Mouse (Mus musculus): ENCODE data around the gene Pxk. TPM values are rescaled to one million over a fixed set of nuclear protein-coding genes. Genes with fewer than 3 reads are reported as not detected.
A peak's percentile ranks its signal among the peaks of the same experiment; 100 is the strongest.

Pxk gene
- total RNA-seq (2014; rRNA removed) (34.0 and 36.0 TPM in 2 replicates), polyA plus RNA-seq (2015; fragmentation: Nextera tagmentation; extraction: Ambion mirVana) (38.6 and 45.1 TPM in 2 replicates)

- Histone ChIP-seq H3K27ac (ENCODE audit: low read depth, low read length) (peak within 1 kb of the TSS; percentile 84), H3K9me3 (ENCODE audit: low read length) (no peaks in the 10 kb centered on the region), H3K4me2 (ENCODE audit: low read depth) (peak within 1 kb of the TSS; percentile 64), H3K36me3 (ENCODE audit: insufficient read depth) (no peaks in the 10 kb centered on the region), H3K4me1 (ENCODE audit: insufficient read depth) (peaks cover 9% of the 10 kb centered on the region; the same call in 1 of the 2 replicates), H3K4me3 (ENCODE audit: low read depth, low read length) (peak within 1 kb of the TSS; percentile 86), H3K27me3 (ENCODE audit: insufficient read depth, low read length) (no peaks in the 10 kb centered on the region), H3K9ac (peak within 1 kb of the TSS; percentile 75)
- ATAC-seq = peak; percentile 96
- DNase-seq = peak; percentile 89
- WGBS = 1% methylated on average over 68 of the region's 89 CpGs
- TF ChIP-seq CTCF (IDR thresholded peaks at IDR 0.05; ENCODE audit: low read depth) = no peak
Measured at GRCm38 (mm10) chr14:8097978-8098686, at the start of gene Pxk. Gene Pxk, plus strand, starts transcription at chr14:8098211.

- H3K4me3 ChIP-seq (ENCODE audit: low read depth, low read length) = no peak overlapping the region
- WGBS = 93% methylated on average over 10 of the region's 10 CpGs
- no peak overlapping the region for H3K27ac ChIP-seq (ENCODE audit: low read depth, low read length)
- no peak overlapping the region for H3K9ac ChIP-seq
- no peak overlapping the region for H3K4me2 ChIP-seq (ENCODE audit: low read depth)
- no peak for TF ChIP-seq CTCF (IDR thresholded peaks at IDR 0.05; ENCODE audit: low read depth)
- no peaks in the 10 kb centered on the region for H3K4me1 ChIP-seq (ENCODE audit: insufficient read depth)
- DNase-seq (no peak), ATAC-seq (no peak)
- H3K27me3 ChIP-seq (ENCODE audit: insufficient read depth, low read length) = no peaks in the 10 kb centered on the region
- peaks cover 48% of the 10 kb centered on the region for H3K36me3 ChIP-seq (ENCODE audit: insufficient read depth)
- no peaks in the 10 kb centered on the region for H3K9me3 ChIP-seq (ENCODE audit: low read length)
Measured at GRCm38 (mm10) chr14:8049334-8049733, 48.7 kb upstream of the Pxk start.

- Histone ChIP-seq H3K27ac (ENCODE audit: low read depth, low read length) (no peak overlapping the region), H3K9me3 (ENCODE audit: low read length) (no peaks in the 10 kb centered on the region), H3K9ac (no peak overlapping the region), H3K27me3 (ENCODE audit: insufficient read depth, low read length) (no peaks in the 10 kb centered on the region), H3K4me1 (ENCODE audit: insufficient read depth) (no peaks in the 10 kb centered on the region), H3K4me2 (ENCODE audit: low read depth) (no peak overlapping the region), H3K36me3 (ENCODE audit: insufficient read depth) (peaks cover 52% of the 10 kb centered on the region), H3K4me3 (ENCODE audit: low read depth, low read length) (no peak overlapping the region)
- DNase-seq = no peak
- no peak for TF ChIP-seq CTCF (IDR thresholded peaks at IDR 0.05; ENCODE audit: low read depth)
- WGBS = 80% methylated on average over 2 of the region's 2 CpGs
- no peak for ATAC-seq
Measured at GRCm38 (mm10) chr14:8051869-8052268, 46.1 kb upstream of the Pxk start.

GRCm38 (mm10) chr14:8052661-8053060 is 45.4 kb upstream of the Pxk start:
- Histone ChIP-seq H3K36me3 (ENCODE audit: insufficient read depth) (peaks cover 46% of the 10 kb centered on the region), H3K27me3 (ENCODE audit: insufficient read depth, low read length) (no peaks in the 10 kb centered on the region), H3K4me1 (ENCODE audit: insufficient read depth) (no peaks in the 10 kb centered on the region), H3K9me3 (ENCODE audit: low read length) (no peaks in the 10 kb centered on the region), H3K4me3 (ENCODE audit: low read depth, low read length) (no peak overlapping the region), H3K27ac (ENCODE audit: low read depth, low read length) (no peak overlapping the region), H3K4me2 (ENCODE audit: low read depth) (no peak overlapping the region), H3K9ac (no peak overlapping the region)
- TF ChIP-seq CTCF (IDR thresholded peaks at IDR 0.05; ENCODE audit: low read depth) = no peak
- WGBS = 99% methylated on average over 7 of the region's 7 CpGs
- DNase-seq (no peak), ATAC-seq (no peak)

GRCm38 (mm10) chr14:8054310-8055102 is 43.5 kb upstream of the Pxk start:
- ATAC-seq (peak; percentile 36; the same call in 1 of the 2 replicates), DNase-seq (no peak)
- no peak overlapping the region for H3K4me3 ChIP-seq (ENCODE audit: low read depth, low read length)
- peaks cover 34% of the 10 kb centered on the region for H3K36me3 ChIP-seq (ENCODE audit: insufficient read depth)
- no peaks in the 10 kb centered on the region for H3K9me3 ChIP-seq (ENCODE audit: low read length)
- no peaks in the 10 kb centered on the region for H3K4me1 ChIP-seq (ENCODE audit: insufficient read depth)
- no peak overlapping the region for H3K4me2 ChIP-seq (ENCODE audit: low read depth)
- H3K27me3 ChIP-seq (ENCODE audit: insufficient read depth, low read length) = no peaks in the 10 kb centered on the region
- TF ChIP-seq CTCF (IDR thresholded peaks at IDR 0.05; ENCODE audit: low read depth) = no peak
- no peak overlapping the region for H3K27ac ChIP-seq (ENCODE audit: low read depth, low read length)
- WGBS = 31% methylated on average over 17 of the region's 17 CpGs
- no peak overlapping the region for H3K9ac ChIP-seq

GRCm38 (mm10) chr14:8056076-8056475 is 41.9 kb upstream of the Pxk start:
- Histone ChIP-seq H3K36me3 (ENCODE audit: insufficient read depth) (peaks cover 20% of the 10 kb centered on the region), H3K27ac (ENCODE audit: low read depth, low read length) (no peak overlapping the region), H3K4me1 (ENCODE audit: insufficient read depth) (no peaks in the 10 kb centered on the region), H3K4me3 (ENCODE audit: low read depth, low read length) (no peak overlapping the region), H3K4me2 (ENCODE audit: low read depth) (no peak overlapping the region), H3K9me3 (ENCODE audit: low read length) (no peaks in the 10 kb centered on the region), H3K27me3 (ENCODE audit: insufficient read depth, low read length) (no peaks in the 10 kb centered on the region), H3K9ac (no peak overlapping the region)
- DNase-seq = no peak
- no peak for ATAC-seq
- no peak for TF ChIP-seq CTCF (IDR thresholded peaks at IDR 0.05; ENCODE audit: low read depth)
- WGBS = 93% methylated on average over 5 of the region's 5 CpGs

GRCm38 (mm10) chr14:8059938-8060337 is 38.1 kb upstream of the Pxk start:
- no peak overlapping the region for H3K27ac ChIP-seq (ENCODE audit: low read depth, low read length)
- no peak overlapping the region for H3K9ac ChIP-seq
- no peak overlapping the region for H3K4me3 ChIP-seq (ENCODE audit: low read depth, low read length)
- DNase-seq (no peak), ATAC-seq (no peak)
- H3K27me3 ChIP-seq (ENCODE audit: insufficient read depth, low read length) = no peaks in the 10 kb centered on the region
- TF ChIP-seq CTCF (IDR thresholded peaks at IDR 0.05; ENCODE audit: low read depth) = no peak
- no peaks in the 10 kb centered on the region for H3K4me1 ChIP-seq (ENCODE audit: insufficient read depth)
- peaks cover 14% of the 10 kb centered on the region; the same call in 1 of the 2 replicates for H3K36me3 ChIP-seq (ENCODE audit: insufficient read depth)
- H3K9me3 ChIP-seq (ENCODE audit: low read length) = no peaks in the 10 kb centered on the region
- WGBS = 96% methylated on average over 7 of the region's 7 CpGs
- no peak overlapping the region for H3K4me2 ChIP-seq (ENCODE audit: low read depth)

All from forebrain, postnatal 0 days (tissue).